Mouse (Mus musculus): Measurements from ENCODE around the gene Zbtb4. TPM values are rescaled to one million over a fixed set of nuclear protein-coding genes. Genes with fewer than 3 reads are reported as not detected.

The Zbtb4 gene
- total RNA-seq, 4 experiments from 2014 or later = 138 to 158 (median 147) TPM

GRCm38 (mm10) chr11:69763551-69763950, 2.2 kb upstream of the Zbtb4 start:
- DNase-seq (ENCODE audit: low spot score in 2 of 2) = no peak

GRCm38 (mm10) chr11:69766126-69766609, 456 bp downstream of the Zbtb4 start:
- DNase-seq (ENCODE audit: low spot score in 2 of 2) = peak in 1 of 2 experiments; percentile 73

GRCm38 (mm10) chr11:69766872-69767624, 1.3 kb downstream of the Zbtb4 start:
- DNase-seq (ENCODE audit: low spot score in 2 of 2) = no peak

- DNase-seq (ENCODE audit: low spot score in 2 of 2) = no peak
Measured at GRCm38 (mm10) chr11:69767625-69767909, 1.9 kb downstream of the Zbtb4 start.

- DNase-seq (ENCODE audit: low spot score in 2 of 2) = no peak
Measured at GRCm38 (mm10) chr11:69774961-69775360, 9.2 kb downstream of the Zbtb4 start.

GRCm38 (mm10) chr11:69775716-69776115, 10.0 kb downstream of the Zbtb4 start:
- no peak for DNase-seq (ENCODE audit: low spot score in 2 of 2)

- DNase-seq (ENCODE audit: low spot score in 2 of 2) = no peak
Measured at GRCm38 (mm10) chr11:69776488-69776887, 10.8 kb downstream of the Zbtb4 start.

- no peak for DNase-seq (ENCODE audit: low spot score in 2 of 2)
Measured at GRCm38 (mm10) chr11:69777504-69778257, 12.0 kb downstream of the Zbtb4 start.

GRCm38 (mm10) chr11:69778258-69778982, 12.7 kb downstream of the Zbtb4 start:
- no peak for DNase-seq (ENCODE audit: low spot score in 2 of 2)

GRCm38 (mm10) chr11:69778985-69779384, 13.3 kb downstream of the Zbtb4 start:
- no peak for DNase-seq (ENCODE audit: low spot score in 2 of 2)

GRCm38 (mm10) chr11:69781828-69782227, 16.1 kb downstream of the Zbtb4 start:
- DNase-seq (ENCODE audit: low spot score in 2 of 2) = no peak

- no peak for DNase-seq (ENCODE audit: low spot score in 2 of 2)
Measured at GRCm38 (mm10) chr11:69784793-69785272, 19.1 kb downstream of the Zbtb4 start.

GRCm38 (mm10) chr11:69787306-69787705, 21.6 kb downstream of the Zbtb4 start:
- no peak for DNase-seq (ENCODE audit: low spot score in 2 of 2)

- no peak for DNase-seq (ENCODE audit: low spot score in 2 of 2)
Measured at GRCm38 (mm10) chr11:69789431-69789830, 23.7 kb downstream of the Zbtb4 start.

- DNase-seq (ENCODE audit: low spot score in 2 of 2) = no peak
Measured at GRCm38 (mm10) chr11:69791420-69791819, 25.7 kb downstream of the Zbtb4 start.

- no peak for DNase-seq (ENCODE audit: low spot score in 2 of 2)
Measured at GRCm38 (mm10) chr11:69793429-69793828, 27.7 kb downstream of the Zbtb4 start.

GRCm38 (mm10) chr11:69795168-69795982, 29.7 kb downstream of the Zbtb4 start, which contains the start of gene Chrnb1:
TSS of gene Chrnb1 (minus strand) at chr11:69795943.
- DNase-seq (ENCODE audit: low spot score in 2 of 2) = peak; percentile 60 to 93

GRCm38 (mm10) chr11:69795983-69796435, 30.3 kb downstream of the Zbtb4 start:
- DNase-seq (ENCODE audit: low spot score in 2 of 2) = no peak

- DNase-seq (ENCODE audit: low spot score in 2 of 2) = no peak
Measured at GRCm38 (mm10) chr11:69797924-69798323, 32.2 kb downstream of the Zbtb4 start.

- DNase-seq (ENCODE audit: low spot score in 2 of 2) = no peak
Measured at GRCm38 (mm10) chr11:69799394-69800137, 33.9 kb downstream of the Zbtb4 start.
